Mouse (Mus musculus): Measurements from ENCODE around the gene Sbno1. TPM values are rescaled to one million over a fixed set of nuclear protein-coding genes. Genes with fewer than 3 reads are reported as not detected.
"Not testable (repeated sequence)": the region's sequence is repeated elsewhere in the genome, so short reads cannot be mapped to it uniquely, and the experiment has no call there.

Gene Sbno1
- polyA plus RNA-seq, 1 experiment: 36.3 TPM

- DNase-seq: no peak
- no peak for TF ChIP-seq CTCF (IDR thresholded peaks at IDR 0.05; ENCODE audit: borderline replicate concordance, control insufficient read depth, extremely low read depth, insufficient read depth, low read length, poor library complexity)
- no peaks in the 10 kb centered on the region for H3K27me3 ChIP-seq (ENCODE audit: control insufficient read depth, insufficient read depth, low read length)
- H3K4me1 ChIP-seq (replicated peaks; ENCODE audit: control insufficient read depth, insufficient read depth, low read length): peaks cover 30% of the 10 kb centered on the region
- no peak overlapping the region for H3K27ac ChIP-seq (ENCODE audit: control insufficient read depth, insufficient read depth, low read length)
- H3K4me3 ChIP-seq (ENCODE audit: control insufficient read depth, insufficient read depth, low read length): no peak overlapping the region
- H3K36me3 ChIP-seq (ENCODE audit: control insufficient read depth, insufficient read depth, low read length): peaks cover 24% of the 10 kb centered on the region
- 31% methylated on average over 2 of the region's 2 CpGs for WGBS
These were observed 75.5 kb downstream of the Sbno1 start for GRCm38 (mm10) chr5:124350350-124350749.

- Histone ChIP-seq H3K36me3 (ENCODE audit: control insufficient read depth, insufficient read depth, low read length) (peaks cover 30% of the 10 kb centered on the region), H3K27me3 (ENCODE audit: control insufficient read depth, insufficient read depth, low read length) (no peaks in the 10 kb centered on the region), H3K4me3 (ENCODE audit: control insufficient read depth, insufficient read depth, low read length) (no peak overlapping the region), H3K4me1 (replicated peaks; ENCODE audit: control insufficient read depth, insufficient read depth, low read length) (peaks cover 28% of the 10 kb centered on the region), H3K27ac (ENCODE audit: control insufficient read depth, insufficient read depth, low read length) (no peak overlapping the region)
- no peak for DNase-seq
- TF ChIP-seq CTCF (IDR thresholded peaks at IDR 0.05; ENCODE audit: borderline replicate concordance, control insufficient read depth, extremely low read depth, insufficient read depth, low read length, poor library complexity) (no peak), POLR2A (IDR thresholded peaks at IDR 0.05; ENCODE audit: control insufficient read depth, extremely low read depth, insufficient read depth, low read length, poor library complexity) (no peak)
- 97% methylated on average over 17 of the region's 17 CpGs for WGBS
These were observed 76.6 kb downstream of the Sbno1 start for GRCm38 (mm10) chr5:124349196-124349595.

- Histone ChIP-seq H3K27me3 (ENCODE audit: control insufficient read depth, insufficient read depth, low read length) (no peaks in the 10 kb centered on the region), H3K4me1 (replicated peaks; ENCODE audit: control insufficient read depth, insufficient read depth, low read length) (no peaks in the 10 kb centered on the region; the same call in 1 of the 2 replicates), H3K27ac (ENCODE audit: control insufficient read depth, insufficient read depth, low read length) (no peak overlapping the region), H3K36me3 (ENCODE audit: control insufficient read depth, insufficient read depth, low read length) (peaks cover 14% of the 10 kb centered on the region), H3K4me3 (ENCODE audit: control insufficient read depth, insufficient read depth, low read length) (no peak overlapping the region)
- WGBS: 97% methylated on average over 8 of the region's 8 CpGs
- DNase-seq: no peak
- TF ChIP-seq POLR2A (IDR thresholded peaks at IDR 0.05; ENCODE audit: control insufficient read depth, extremely low read depth, insufficient read depth, low read length, poor library complexity): no peak
- no peak for TF ChIP-seq CTCF (IDR thresholded peaks at IDR 0.05; ENCODE audit: borderline replicate concordance, control insufficient read depth, extremely low read depth, insufficient read depth, low read length, poor library complexity)
These were observed 82.9 kb downstream of the Sbno1 start for GRCm38 (mm10) chr5:124342897-124343296.

- 86% methylated on average over 6 of the region's 6 CpGs for WGBS
- H3K4me1 ChIP-seq (replicated peaks; ENCODE audit: control insufficient read depth, insufficient read depth, low read length); H3K27me3 ChIP-seq (ENCODE audit: control insufficient read depth, insufficient read depth, low read length); H3K4me3 ChIP-seq (ENCODE audit: control insufficient read depth, insufficient read depth, low read length); H3K27ac ChIP-seq (ENCODE audit: control insufficient read depth, insufficient read depth, low read length): not testable (repeated sequence)
- H3K36me3 ChIP-seq (ENCODE audit: control insufficient read depth, insufficient read depth, low read length): peaks cover 12% of the 10 kb centered on the region
- DNase-seq: peak; percentile 33
These were observed 84.0 kb downstream of the Sbno1 start for GRCm38 (mm10) chr5:124341753-124342339.

- Histone ChIP-seq H3K27ac (ENCODE audit: control insufficient read depth, insufficient read depth, low read length) (no peak overlapping the region), H3K4me1 (replicated peaks; ENCODE audit: control insufficient read depth, insufficient read depth, low read length) (no peaks in the 10 kb centered on the region; the same call in 1 of the 2 replicates), H3K36me3 (ENCODE audit: control insufficient read depth, insufficient read depth, low read length) (no peaks in the 10 kb centered on the region), H3K27me3 (ENCODE audit: control insufficient read depth, insufficient read depth, low read length) (no peaks in the 10 kb centered on the region), H3K4me3 (ENCODE audit: control insufficient read depth, insufficient read depth, low read length) (no peak overlapping the region)
- no peak for DNase-seq
- TF ChIP-seq CTCF (IDR thresholded peaks at IDR 0.05; ENCODE audit: borderline replicate concordance, control insufficient read depth, extremely low read depth, insufficient read depth, low read length, poor library complexity) (no peak), POLR2A (IDR thresholded peaks at IDR 0.05; ENCODE audit: control insufficient read depth, extremely low read depth, insufficient read depth, low read length, poor library complexity) (no peak)
- 96% methylated on average over 8 of the region's 8 CpGs for WGBS
These were observed 87.0 kb downstream of the Sbno1 start for GRCm38 (mm10) chr5:124338791-124339190.

GRCm38 (mm10) chr5:124337909-124338308 lies 87.9 kb downstream of the Sbno1 start:
- WGBS: 84% methylated on average over 9 of the region's 9 CpGs
- Histone ChIP-seq H3K4me3 (ENCODE audit: control insufficient read depth, insufficient read depth, low read length) (no peak overlapping the region), H3K36me3 (ENCODE audit: control insufficient read depth, insufficient read depth, low read length) (no peaks in the 10 kb centered on the region), H3K27ac (ENCODE audit: control insufficient read depth, insufficient read depth, low read length) (no peak overlapping the region), H3K27me3 (ENCODE audit: control insufficient read depth, insufficient read depth, low read length) (no peaks in the 10 kb centered on the region), H3K4me1 (replicated peaks; ENCODE audit: control insufficient read depth, insufficient read depth, low read length) (no peaks in the 10 kb centered on the region; the same call in 1 of the 2 replicates)
- TF ChIP-seq CTCF (IDR thresholded peaks at IDR 0.05; ENCODE audit: borderline replicate concordance, control insufficient read depth, extremely low read depth, insufficient read depth, low read length, poor library complexity) (no peak), POLR2A (IDR thresholded peaks at IDR 0.05; ENCODE audit: control insufficient read depth, extremely low read depth, insufficient read depth, low read length, poor library complexity) (no peak)
- no peak for DNase-seq

- DNase-seq: no peak
- no peak overlapping the region for H3K27ac ChIP-seq (ENCODE audit: control insufficient read depth, insufficient read depth, low read length)
- H3K27me3 ChIP-seq (ENCODE audit: control insufficient read depth, insufficient read depth, low read length): no peaks in the 10 kb centered on the region
- no peaks in the 10 kb centered on the region; the same call in 1 of the 2 replicates for H3K4me1 ChIP-seq (replicated peaks; ENCODE audit: control insufficient read depth, insufficient read depth, low read length)
- WGBS: 95% methylated on average over 9 of the region's 9 CpGs
- TF ChIP-seq CTCF (IDR thresholded peaks at IDR 0.05; ENCODE audit: borderline replicate concordance, control insufficient read depth, extremely low read depth, insufficient read depth, low read length, poor library complexity) (no peak), POLR2A (IDR thresholded peaks at IDR 0.05; ENCODE audit: control insufficient read depth, extremely low read depth, insufficient read depth, low read length, poor library complexity) (no peak)
- H3K36me3 ChIP-seq (ENCODE audit: control insufficient read depth, insufficient read depth, low read length): no peaks in the 10 kb centered on the region
- no peak overlapping the region for H3K4me3 ChIP-seq (ENCODE audit: control insufficient read depth, insufficient read depth, low read length)
These were observed 88.7 kb downstream of the Sbno1 start for GRCm38 (mm10) chr5:124337103-124337502.
